Mouse (Mus musculus) intestine, postnatal 0 days (tissue): ENCODE measurements around the gene Ear1. TPM values are rescaled to one million over a fixed set of nuclear protein-coding genes. Genes with fewer than 3 reads are reported as not detected.
"Not testable (repeated sequence)": the region's sequence is repeated elsewhere in the genome, so short reads cannot be mapped to it uniquely, and the experiment has no call there.

ENCODE experiments used
- ATAC-seq: fragments of 200-750 bp; cut with Nextera tagmentation; 2 replicates; pipeline ENCODE4 v1.8.0; 2017; ENCODE audit warnings: mild to moderate bottlenecking, moderate TSS enrichment, moderate library complexity
- H3K27ac ChIP-seq: fragments of 300-500 bp; sonication (generic); 2 replicates; pipeline ENCODE4 v1.5.1; 2014; ENCODE audit warnings: mild to moderate bottlenecking, low read depth, low read length, moderate library complexity
- H3K27me3 ChIP-seq: fragments of 300-500 bp; sonication (generic); replicated peaks from 2 replicates; pipeline ENCODE4 v1.6.1; 2014; ENCODE audit warnings: low read length, mixed read lengths; ENCODE audit not compliant: control insufficient read depth, insufficient read depth
- H3K36me3 ChIP-seq: fragments of 300-500 bp; sonication (generic); 2 replicates; pipeline ENCODE4 v1.6.1; 2014; ENCODE audit warnings: mild to moderate bottlenecking, moderate library complexity; ENCODE audit not compliant: control insufficient read depth, insufficient read depth
- H3K4me1 ChIP-seq: fragments of 300-500 bp; sonication (generic); replicated peaks from 2 replicates; pipeline ENCODE4 v1.6.1; 2014; ENCODE audit warnings: antibody characterized with exemption, low read length, mixed read lengths; ENCODE audit not compliant: control insufficient read depth, insufficient read depth
- H3K4me2 ChIP-seq: fragments of 300-500 bp; sonication (generic); replicated peaks from 2 replicates; pipeline ENCODE4 v1.6.1; 2014; ENCODE audit warnings: low read depth, mild to moderate bottlenecking, moderate library complexity
- H3K4me3 ChIP-seq: fragments of 300-500 bp; sonication (generic); 2 replicates; pipeline ENCODE4 v1.5.1; 2014; ENCODE audit warnings: low read depth, low read length
- H3K9ac ChIP-seq: fragments of 300-500 bp; sonication (generic); 2 replicates; pipeline ENCODE4 v1.6.1; 2014; ENCODE audit warnings: mild to moderate bottlenecking, low read depth, low read length
- H3K9me3 ChIP-seq: fragments of 300-500 bp; sonication (generic); 2 replicates; pipeline ENCODE4 v1.6.1; 2016; ENCODE audit warnings: mixed run types; ENCODE audit not compliant: control insufficient read depth
- CTCF ChIP-seq: sonication (generic); IDR thresholded peaks from 2 replicates; pipeline ENCODE4 v1.5.1; 2016; ENCODE audit warnings: low read depth, mild to moderate bottlenecking, control low read depth, antibody characterized with exemption, moderate library complexity
- WGBS: fragments of 180-500 bp; shearing (Covaris S2); extraction: QIAGEN DNeasy Blood & Tissue Kit; methylation state at CpG from one replicate; pipeline ENCODE4 v1.1.7; 2014; 5-methylcytosine and 5-hydroxymethylcytosine counted together
- polyA plus RNA-seq: library from polyadenylated mRNA; unstranded; fragments of >200 nt; fragmentation: Nextera tagmentation; extraction: Ambion mirVana; gene quantifications from 2 replicates; pipeline ENCODE4 v1.2.1, GENCODE M21; 2015

The Ear1 gene
- polyA plus RNA-seq = not detected in 2 replicates

DNA sequence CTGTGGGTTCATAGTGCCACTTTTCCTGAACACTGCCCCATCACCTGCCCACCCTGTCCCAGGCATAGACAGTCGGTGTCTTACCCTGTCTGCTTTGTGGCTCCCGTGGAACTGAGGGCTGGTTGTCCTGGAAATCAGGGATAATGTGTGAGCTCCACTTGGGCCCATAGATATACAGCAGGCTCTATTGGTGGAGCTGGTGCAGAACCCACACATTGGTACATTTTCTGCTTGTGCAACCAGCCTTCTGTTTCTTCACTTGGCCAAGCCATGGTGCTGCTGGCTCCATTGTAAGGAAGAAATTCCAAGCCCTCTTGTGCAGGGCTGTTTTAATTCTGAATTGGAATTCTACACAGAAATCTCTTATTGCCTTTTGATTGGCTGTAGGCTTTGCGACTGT, at the start of gene Ear1:
Ear1 (minus strand) TSS at position 101 of the 400 bp plus-strand sequence.
- not testable (repeated sequence) for H3K27ac ChIP-seq, ATAC-seq, H3K27me3 ChIP-seq, H3K9me3 ChIP-seq, H3K4me2 ChIP-seq, H3K4me1 ChIP-seq, H3K9ac ChIP-seq, H3K4me3 ChIP-seq, H3K36me3 ChIP-seq
- WGBS = 81% methylated on average over 2 of the region's 3 CpGs

DNA sequence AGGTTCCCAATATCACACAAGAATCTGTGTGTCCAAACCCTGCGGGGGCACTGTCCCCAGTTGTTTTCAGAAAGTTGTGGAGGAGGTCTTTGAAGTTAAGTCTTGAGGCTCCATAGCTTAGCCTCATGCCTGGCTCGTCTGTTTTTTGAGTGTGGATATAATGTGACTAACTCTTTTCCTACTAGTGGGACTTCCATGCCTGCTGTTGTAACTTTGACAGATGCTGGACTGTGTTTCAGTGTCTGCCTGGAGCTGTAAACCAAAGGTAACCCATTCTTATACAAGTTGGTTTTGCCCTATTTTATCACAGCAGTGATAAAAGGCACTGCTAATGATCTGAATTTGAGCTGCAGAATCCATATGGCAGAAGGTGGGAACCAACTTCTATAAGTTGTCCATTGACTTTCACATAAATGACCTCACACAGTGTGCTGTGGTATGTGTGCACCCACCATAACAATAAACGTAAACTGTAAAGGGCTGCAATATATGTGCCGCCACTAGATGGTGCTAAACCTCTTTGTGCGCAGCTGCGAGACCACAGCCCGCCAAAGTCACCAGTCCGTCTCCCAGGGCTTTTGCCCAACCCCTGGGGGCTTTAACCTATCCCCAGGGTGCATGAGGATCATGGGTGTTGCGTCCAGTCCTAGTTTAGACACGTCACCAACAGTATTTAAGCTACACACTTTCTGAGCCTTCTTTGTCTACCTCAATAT, 49.5 kb upstream of the Ear1 start, which contains the start of gene Gm8113:
Gm8113 (plus strand) TSS at position 703 of the 716 bp plus-strand sequence.
- H3K9ac ChIP-seq = peak within 1 kb of the TSS; percentile 48
- peak within 1 kb of the TSS; percentile 21; the same call in 1 of the 2 replicates for H3K27ac ChIP-seq
- H3K36me3 ChIP-seq, H3K4me1 ChIP-seq, H3K9me3 ChIP-seq, H3K27me3 ChIP-seq: not testable (repeated sequence)
- peak; percentile 89 for TF ChIP-seq CTCF
- peak within 1 kb of the TSS; percentile 67 for H3K4me2 ChIP-seq
- ATAC-seq = peak; percentile 89
- peak within 1 kb of the TSS; percentile 56 for H3K4me3 ChIP-seq
- WGBS = 9% methylated on average over 10 of the region's 10 CpGs

DNA sequence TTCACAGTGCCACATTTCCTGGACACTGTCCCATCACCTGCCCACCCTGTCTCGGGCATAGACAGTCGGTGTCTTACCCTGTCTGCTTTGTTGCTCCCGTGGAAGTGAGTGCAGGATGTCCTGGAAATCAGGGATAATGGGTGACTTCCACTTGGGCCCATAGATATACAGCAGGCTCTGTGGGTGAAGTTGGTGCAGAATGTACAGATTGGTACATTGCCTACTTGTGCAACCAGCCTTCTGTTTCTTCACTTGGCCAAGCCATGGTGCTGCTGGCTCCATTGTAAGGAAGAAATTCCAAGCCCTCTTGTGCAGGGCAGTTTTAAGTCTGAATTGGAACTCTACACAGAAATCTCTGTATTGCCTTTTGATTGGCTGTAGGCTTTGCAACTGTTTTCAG, 48.1 kb upstream of the Ear1 start, which contains the start of gene Ear10:
Ear10 (minus strand) TSS at position 101 of the 400 bp plus-strand sequence.
- H3K9me3 ChIP-seq, ATAC-seq, H3K4me1 ChIP-seq, H3K27ac ChIP-seq, H3K9ac ChIP-seq, H3K4me2 ChIP-seq, H3K4me3 ChIP-seq, H3K27me3 ChIP-seq, H3K36me3 ChIP-seq: not testable (repeated sequence)
- 93% methylated on average over 3 of the region's 3 CpGs for WGBS

- not testable (repeated sequence) for H3K27me3 ChIP-seq, H3K9ac ChIP-seq, H3K4me3 ChIP-seq, H3K4me1 ChIP-seq, H3K9me3 ChIP-seq, ATAC-seq, H3K4me2 ChIP-seq, H3K36me3 ChIP-seq, H3K27ac ChIP-seq
These were observed 42.9 kb upstream of the Ear1 start for GRCm38 (mm10) chr14:43918214-43918613.

DNA sequence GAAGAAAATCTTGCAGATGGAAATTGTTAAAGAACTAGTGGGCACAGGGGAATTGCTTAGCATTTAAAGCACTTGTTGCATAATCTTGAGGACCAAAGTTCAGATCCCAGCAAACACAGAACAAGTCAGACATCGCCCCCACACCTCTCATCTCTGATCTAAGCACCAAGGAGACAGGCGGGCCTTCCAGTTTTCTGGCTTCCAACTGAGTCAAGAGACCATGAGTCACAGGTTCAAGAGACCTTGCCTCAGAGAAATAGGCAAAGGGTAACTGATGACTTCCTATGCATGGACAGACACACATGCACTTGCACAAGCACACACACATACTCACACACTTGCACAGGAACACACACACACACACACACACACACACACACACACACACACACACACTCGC, 23.3 kb upstream of the Ear1 start:
- ATAC-seq = 0 out of 2 replicates have a peak, but pooled peaks have one; percentile 22
- H3K4me2 ChIP-seq, H3K36me3 ChIP-seq, H3K9me3 ChIP-seq, H3K4me1 ChIP-seq, H3K27ac ChIP-seq, H3K27me3 ChIP-seq, H3K9ac ChIP-seq, H3K4me3 ChIP-seq: not testable (repeated sequence)
- WGBS = 48% methylated on average over 3 of the region's 3 CpGs

GRCm38 (mm10) chr14:43895357-43895756, 20.0 kb upstream of the Ear1 start:
- not testable (repeated sequence) for H3K27me3 ChIP-seq, ATAC-seq, H3K4me3 ChIP-seq, H3K27ac ChIP-seq, H3K9me3 ChIP-seq, H3K4me2 ChIP-seq, H3K4me1 ChIP-seq, H3K9ac ChIP-seq, H3K36me3 ChIP-seq
- 30% methylated on average over 1 of the region's 2 CpGs for WGBS

DNA sequence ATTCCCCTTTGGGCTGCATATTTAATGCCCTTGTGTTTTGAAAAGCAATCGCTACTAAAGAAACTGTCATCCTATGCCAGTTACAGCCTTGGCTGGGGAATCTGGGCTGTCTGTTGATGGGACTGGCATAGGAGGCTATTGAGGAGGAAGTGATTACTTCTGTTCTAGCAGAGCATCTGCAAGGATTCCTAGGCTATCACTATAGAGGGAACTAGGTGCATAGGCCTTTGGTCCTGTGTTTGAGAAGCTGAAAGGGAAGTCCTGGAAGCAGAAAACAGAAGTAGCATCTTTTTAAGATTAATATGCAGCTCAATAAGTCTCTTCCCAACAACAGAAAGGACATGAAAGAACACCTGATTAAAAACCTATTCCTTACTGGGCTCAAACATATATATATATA, 16.0 kb upstream of the Ear1 start:
- not testable (repeated sequence) for H3K9me3 ChIP-seq, ATAC-seq, H3K27me3 ChIP-seq, H3K4me1 ChIP-seq, H3K9ac ChIP-seq, H3K4me2 ChIP-seq, H3K27ac ChIP-seq, H3K36me3 ChIP-seq, H3K4me3 ChIP-seq
- 100% methylated on average over 1 of the region's 1 CpGs for WGBS

DNA sequence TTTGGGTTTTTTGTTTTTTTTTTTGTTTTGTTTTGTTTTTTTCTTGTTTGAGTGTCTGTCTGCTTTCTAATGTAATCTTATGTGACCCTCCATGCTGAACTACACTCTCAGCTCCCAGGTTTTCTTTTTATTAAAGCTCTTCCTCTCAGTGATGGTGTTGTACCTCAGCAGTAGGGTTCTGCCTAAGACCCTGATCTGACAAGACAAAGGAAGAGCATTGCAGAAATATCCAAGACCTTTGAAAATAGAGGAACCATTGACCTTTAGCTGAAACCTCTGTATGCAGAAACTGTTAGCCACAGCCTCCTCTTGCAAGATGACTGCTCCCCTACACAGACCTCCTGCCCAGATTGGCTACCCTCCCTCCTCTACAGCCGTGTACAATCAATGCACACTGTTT, 10.9 kb upstream of the Ear1 start:
- not testable (repeated sequence) for H3K9ac ChIP-seq, H3K36me3 ChIP-seq, H3K4me1 ChIP-seq, H3K27me3 ChIP-seq, H3K4me2 ChIP-seq, ATAC-seq, H3K9me3 ChIP-seq, H3K27ac ChIP-seq, H3K4me3 ChIP-seq
- WGBS = 42% methylated on average over 1 of the region's 1 CpGs

GRCm38 (mm10) chr14:43879966-43880545, 4.7 kb upstream of the Ear1 start:
- H3K27ac ChIP-seq, H3K9ac ChIP-seq, ATAC-seq, H3K4me3 ChIP-seq, H3K4me2 ChIP-seq, H3K4me1 ChIP-seq, H3K27me3 ChIP-seq, H3K36me3 ChIP-seq, H3K9me3 ChIP-seq: not testable (repeated sequence)
- WGBS = 81% methylated on average over 5 of the region's 5 CpGs
